25 mouse cellular contexts compared by ENCODE assay signal in the genomic region with DNA sequence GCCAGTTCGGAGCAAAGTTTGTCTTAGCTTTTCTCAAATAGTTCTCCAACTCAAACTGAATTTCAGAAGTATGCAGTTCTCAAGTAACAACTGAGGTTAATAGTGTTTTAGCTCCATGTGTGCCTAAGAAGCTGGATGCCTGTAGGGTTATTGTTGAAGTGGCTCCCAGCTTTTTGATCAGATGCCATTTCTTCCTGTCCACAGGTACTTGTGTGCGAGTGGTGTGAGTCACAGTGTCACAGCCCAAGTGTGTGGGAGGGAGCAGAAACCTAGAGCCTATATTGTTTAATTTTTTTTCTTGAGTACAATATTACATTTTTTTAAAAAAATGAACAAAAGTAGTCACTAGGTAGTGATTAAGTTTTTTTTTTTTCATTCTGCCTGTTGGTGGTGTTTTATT.
"Had no signal": no experiment of that assay in that cellular context is flagged by ENCODE, and none has a peak within 500 bp of the region (broad histone marks: within the 10 kb centered on the region; RNA-seq: fewer than 3 reads in every experiment).

No protein-coding gene starts in this region.

- H3K27ac ChIP-seq: gastrocnemius, adult 2 months; heart, embryonic 10.5 days; hindbrain, embryonic 10.5 days; hindbrain, embryonic 12.5 days; hindbrain, embryonic 14.5 days; intestine, embryonic 15.5 days; layer of hippocampus, adult 2 months; left cerebral cortex, adult 2 months; limb, embryonic 10.5 days; limb, embryonic 12.5 days had no signal

- ATAC-seq: forebrain, embryonic 16.5 days; hindbrain, embryonic 16.5 days; inflammation-experienced regulatory T-cells, adult 6 months; intestine, embryonic 15.5 days; intestine, postnatal 0 days had no signal

- H3K9ac ChIP-seq: heart, embryonic 12.5 days; hindbrain, embryonic 12.5 days; hindbrain, embryonic 14.5 days; intestine, embryonic 15.5 days; limb, embryonic 12.5 days had no signal

- H3K4me2 ChIP-seq: heart, embryonic 12.5 days; hindbrain, embryonic 12.5 days; hindbrain, embryonic 14.5 days; intestine, embryonic 15.5 days; limb, embryonic 12.5 days had no signal

- H3K9me3 ChIP-seq: heart, embryonic 10.5 days; heart, embryonic 12.5 days; hindbrain, embryonic 10.5 days; hindbrain, embryonic 12.5 days; intestine, embryonic 15.5 days; limb, embryonic 10.5 days; limb, embryonic 12.5 days had no signal

- H3K4me1 ChIP-seq: heart, embryonic 10.5 days; heart, embryonic 12.5 days; hindbrain, embryonic 10.5 days; hindbrain, embryonic 12.5 days; intestine, embryonic 15.5 days; limb, embryonic 12.5 days had no signal

- H3K27me3 ChIP-seq: heart, embryonic 12.5 days; hindbrain, embryonic 12.5 days; intestine, embryonic 15.5 days; limb, embryonic 12.5 days had no signal

- H3K4me3 ChIP-seq: gastrocnemius, adult 2 months; heart, embryonic 10.5 days; heart, embryonic 12.5 days; hindbrain, embryonic 10.5 days; hindbrain, embryonic 12.5 days; intestine, embryonic 15.5 days; layer of hippocampus, adult 2 months; left cerebral cortex, adult 2 months; limb, embryonic 10.5 days; limb, embryonic 12.5 days had no signal

- H3K36me3 ChIP-seq: heart, embryonic 10.5 days; heart, embryonic 12.5 days; hindbrain, embryonic 10.5 days; hindbrain, embryonic 12.5 days; intestine, embryonic 15.5 days; limb, embryonic 10.5 days; limb, embryonic 12.5 days had no signal

- DNase-seq: gastrocnemius, adult 2 months; gastrocnemius, postnatal 14 days; gastrocnemius, postnatal 36 days; heart, adult 18-20 months; heart, postnatal 10 days; heart, postnatal 4 days; kidney, adult 18-20 months; kidney, adult 8-10 months; kidney, postnatal 10 days; kidney, postnatal 25 days; kidney, postnatal 4 days had no signal
